Mouse (Mus musculus) urinary bladder, postnatal 4 days (tissue): ENCODE measurements around the gene Tgfb2.
A peak's percentile ranks its signal among the peaks of the same experiment; 100 is the strongest.

ENCODE experiments used
- DNase-seq, 2 experiments: peaks; one replicate each; pipeline ENCODE4 v3.0.0; 2021 to 2022; ENCODE audit warnings: low spot score in 2 of 2

The Tgfb2 gene

DNA sequence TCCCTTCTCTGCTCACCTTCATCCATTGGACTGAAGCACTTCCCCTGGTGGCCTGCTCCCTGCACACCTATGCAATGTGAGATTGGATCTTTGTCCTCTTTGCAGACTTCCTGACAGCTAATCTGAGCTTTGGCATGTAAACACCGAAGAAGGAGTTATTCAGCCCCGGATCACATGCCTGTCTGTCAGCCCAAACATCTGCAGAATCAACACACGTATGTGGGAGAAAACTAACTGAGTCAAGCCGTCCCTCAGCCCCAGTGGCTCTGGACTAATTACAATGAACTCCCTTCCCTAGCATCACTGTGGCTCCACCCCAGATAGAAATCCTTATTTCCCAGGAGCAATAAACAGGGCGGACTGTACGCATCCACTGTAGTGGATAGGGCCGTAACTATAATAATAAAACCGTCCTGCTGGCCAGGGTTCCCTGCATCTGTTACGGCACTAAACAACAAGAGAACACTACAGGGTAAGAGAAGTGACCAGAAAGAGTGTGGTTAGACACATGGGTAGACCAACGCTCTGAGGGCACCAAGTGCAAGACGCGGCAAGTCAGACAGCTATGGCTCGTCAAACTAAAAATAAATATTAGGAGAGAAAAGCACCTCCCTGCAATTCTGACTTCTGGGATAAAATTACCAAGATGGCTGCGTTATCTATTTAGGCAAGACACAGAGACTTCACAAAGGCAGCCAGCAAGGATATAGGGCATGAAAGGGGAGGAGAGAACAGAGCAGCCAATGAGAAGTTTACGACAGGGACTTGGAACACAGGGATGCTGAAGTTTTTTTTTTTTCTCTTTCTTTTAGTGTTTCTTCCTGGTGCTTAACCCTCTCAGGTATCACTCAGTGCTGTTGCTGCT is 3.2 kb downstream of the Tgfb2 start:
- no peak for DNase-seq

DNA sequence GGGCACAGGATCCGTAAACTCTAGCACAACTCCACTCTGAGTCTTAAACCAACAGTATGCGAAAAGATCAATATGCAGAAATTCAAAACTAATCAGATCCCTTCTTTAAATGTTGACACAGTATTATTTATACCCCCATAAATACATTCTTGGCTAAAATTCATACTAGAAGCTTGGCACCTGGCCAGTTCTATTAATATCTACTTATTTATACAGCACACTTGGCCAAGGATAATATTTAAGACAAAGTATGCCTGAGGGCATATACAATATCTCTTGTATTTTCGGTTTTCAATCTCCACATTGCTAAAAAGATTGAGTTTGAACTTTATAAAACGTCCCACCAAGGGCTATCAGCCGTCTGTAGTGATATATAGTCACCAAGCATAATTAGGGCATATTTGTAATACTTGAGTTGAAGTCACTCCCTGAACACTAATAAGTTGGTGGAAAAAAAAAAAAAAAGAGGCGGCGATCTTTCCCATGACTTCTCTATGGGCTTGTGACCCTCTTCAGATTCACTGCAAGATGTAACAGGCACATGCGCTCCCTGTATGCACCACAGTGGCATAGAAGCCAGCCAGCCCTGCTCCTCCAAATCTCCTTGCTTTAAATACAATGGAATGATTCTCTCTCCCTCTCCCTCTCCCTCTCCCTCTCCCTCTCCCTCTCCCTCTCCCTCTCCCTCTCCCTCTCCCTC is 4.4 kb downstream of the Tgfb2 start:
- DNase-seq = no peak

DNA sequence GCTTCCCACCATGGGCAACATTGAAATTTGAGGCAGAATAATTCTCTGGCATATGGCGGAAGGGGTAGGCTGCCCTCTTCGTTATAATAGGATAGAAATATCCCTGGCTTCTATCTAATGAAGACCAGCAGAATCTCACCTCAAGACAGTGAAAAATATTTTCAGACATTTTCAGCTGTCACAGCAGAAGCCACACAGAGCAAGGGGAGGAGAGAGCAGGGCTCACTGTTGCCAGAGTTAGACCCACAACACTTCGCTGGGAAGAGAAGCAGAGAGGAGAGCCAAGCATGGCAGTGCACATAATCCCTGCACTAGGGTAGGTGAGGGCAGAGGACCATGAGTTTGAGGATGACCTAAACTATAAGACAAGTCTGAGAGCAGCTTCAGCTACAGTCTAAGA is 5.3 kb downstream of the Tgfb2 start:
- DNase-seq = no peak

DNA sequence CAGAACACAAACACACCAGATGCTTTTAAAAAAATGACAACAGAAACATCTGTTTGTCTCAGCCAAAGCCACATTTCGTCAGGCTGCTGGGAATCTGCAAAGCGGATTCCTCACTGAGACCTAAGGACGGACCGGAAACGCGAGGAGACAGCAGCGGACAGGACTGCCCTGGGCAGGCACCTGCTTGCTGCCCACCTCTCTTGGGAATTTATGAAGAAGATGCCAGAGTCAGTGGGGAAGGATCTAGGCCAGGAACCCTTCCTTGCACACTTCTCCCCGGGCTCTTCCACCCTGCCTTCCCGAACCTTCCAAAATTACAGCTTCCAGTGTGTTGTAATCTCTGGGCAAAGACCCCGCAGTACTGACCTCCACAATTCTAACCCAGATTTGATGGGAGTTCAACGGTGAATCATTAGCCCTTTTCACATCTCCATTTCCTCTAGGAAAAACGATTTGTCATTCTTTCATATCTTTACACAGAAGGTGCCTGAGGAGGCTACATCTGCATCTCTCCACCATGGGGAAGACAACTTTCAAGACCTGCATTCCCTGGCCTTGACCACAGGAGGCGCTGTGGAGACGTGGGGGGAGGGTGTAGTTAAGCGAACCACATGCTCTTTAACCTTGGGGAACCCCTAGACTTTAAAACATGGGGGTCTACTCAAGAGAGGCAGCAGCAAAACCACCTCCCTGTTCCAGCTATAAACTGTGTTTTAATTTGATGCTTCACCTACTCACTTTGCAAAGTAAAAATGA is 7.0 kb downstream of the Tgfb2 start:
- no peak for DNase-seq

- no peak for DNase-seq
Observed at GRCm38 (mm10) chr1:186696231-186696630, 9.6 kb downstream of the Tgfb2 start.

- DNase-seq = peak in 1 of 2 experiments; percentile 51
Observed at GRCm38 (mm10) chr1:186695361-186695760, 10.4 kb downstream of the Tgfb2 start.

DNA sequence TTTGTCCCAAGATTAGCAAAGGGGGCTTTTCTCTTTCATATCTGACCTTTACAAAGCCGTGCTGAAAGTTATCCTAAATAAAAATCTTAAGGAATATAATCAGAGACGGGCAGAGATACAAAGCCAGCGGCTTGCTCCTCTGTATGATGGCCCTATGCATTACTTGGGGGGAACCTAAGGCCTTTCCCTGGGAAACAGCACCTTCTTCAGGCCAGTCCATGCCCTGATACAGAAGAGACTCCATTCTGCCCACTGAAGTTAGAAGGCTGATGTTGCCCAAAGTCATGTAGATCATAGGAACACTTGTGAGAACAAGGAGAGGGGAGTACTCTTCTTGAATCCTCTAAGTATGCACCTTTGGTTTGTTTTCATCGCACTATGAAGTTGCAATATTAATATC is 13.4 kb downstream of the Tgfb2 start:
- DNase-seq = no peak

- DNase-seq = no peak
Observed at GRCm38 (mm10) chr1:186691708-186692107, 14.1 kb downstream of the Tgfb2 start.

DNA sequence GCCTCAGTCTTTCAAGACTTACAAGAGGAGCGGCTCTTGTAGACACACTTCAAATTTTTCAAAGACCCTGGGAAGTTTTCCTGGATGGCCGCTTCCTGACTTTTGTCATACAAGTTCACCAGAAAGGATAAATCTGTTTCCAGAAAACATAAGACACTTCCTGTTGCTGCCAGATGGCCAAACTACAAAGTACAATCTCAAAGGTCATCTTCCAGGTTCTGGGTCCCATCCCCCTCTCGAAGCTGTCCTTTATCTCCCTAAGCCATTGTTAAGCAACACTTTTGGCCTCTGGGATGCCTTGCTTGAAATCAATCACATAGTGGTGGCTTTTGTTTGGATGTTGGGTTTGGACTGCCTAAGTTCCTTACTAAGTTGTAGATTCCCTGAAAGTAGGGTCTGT is 21.7 kb downstream of the Tgfb2 start:
- DNase-seq = no peak

- no peak for DNase-seq
Observed at GRCm38 (mm10) chr1:186682606-186683005, 23.2 kb downstream of the Tgfb2 start.

DNA sequence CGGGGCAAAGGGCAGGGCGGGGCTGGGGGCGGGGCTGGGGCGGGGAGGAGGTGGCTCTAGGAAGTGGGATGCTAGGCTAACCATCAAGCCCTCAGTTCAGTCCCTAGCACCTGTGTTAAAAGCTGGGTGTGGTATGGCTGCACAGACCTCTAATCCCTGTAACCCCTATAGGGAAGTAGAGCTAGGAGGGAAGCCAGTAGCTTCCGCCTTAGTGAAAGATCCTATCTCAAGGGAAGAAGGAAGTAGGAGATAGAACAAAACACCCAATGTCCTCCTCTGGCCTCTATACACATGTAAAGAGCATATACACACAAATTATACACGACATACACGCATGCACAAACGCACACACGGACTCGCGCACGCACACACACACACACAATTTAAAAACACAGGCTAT is 28.2 kb downstream of the Tgfb2 start:
- DNase-seq = no peak

DNA sequence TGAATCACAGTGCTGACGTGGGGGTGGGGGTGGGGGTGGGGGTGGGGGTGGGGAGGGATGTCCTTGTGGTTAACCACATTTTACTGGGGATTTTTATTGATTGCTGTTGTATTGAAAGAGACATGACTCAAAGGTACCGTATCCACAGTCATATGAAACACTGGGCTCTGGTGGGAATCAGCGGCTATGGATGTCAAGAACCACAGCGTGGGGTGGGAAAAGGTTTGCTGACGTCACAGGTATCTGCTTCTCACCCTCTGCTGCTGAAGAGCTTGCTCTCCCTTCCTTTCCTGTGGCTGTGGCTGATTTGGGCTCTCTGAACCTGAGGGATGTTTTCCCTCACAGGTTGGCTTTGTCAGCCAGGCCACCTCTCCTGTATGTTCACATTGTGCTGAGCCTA is 29.6 kb downstream of the Tgfb2 start:
- DNase-seq = no peak

- DNase-seq = no peak
Observed at GRCm38 (mm10) chr1:186675263-186675662, 30.5 kb downstream of the Tgfb2 start.

DNA sequence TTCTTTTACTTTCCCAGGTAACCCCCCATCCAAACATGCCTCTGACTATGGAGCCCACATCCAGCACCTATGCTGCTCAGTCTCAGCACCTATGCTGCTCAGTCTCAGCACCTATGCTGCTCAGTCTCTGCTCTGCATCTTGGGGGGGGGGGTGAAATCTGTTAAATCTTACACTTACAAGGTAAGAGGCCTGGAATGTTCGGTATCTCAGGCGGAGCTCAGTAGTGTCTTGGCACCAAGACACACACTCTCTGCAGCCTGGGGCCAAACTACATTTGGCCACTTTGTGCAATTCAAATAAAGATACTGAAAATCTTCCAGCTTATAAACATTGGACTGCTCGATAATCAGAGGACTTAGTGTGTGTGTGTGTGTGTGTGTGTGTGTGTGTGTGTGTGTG is 31.2 kb downstream of the Tgfb2 start:
- DNase-seq = no peak

DNA sequence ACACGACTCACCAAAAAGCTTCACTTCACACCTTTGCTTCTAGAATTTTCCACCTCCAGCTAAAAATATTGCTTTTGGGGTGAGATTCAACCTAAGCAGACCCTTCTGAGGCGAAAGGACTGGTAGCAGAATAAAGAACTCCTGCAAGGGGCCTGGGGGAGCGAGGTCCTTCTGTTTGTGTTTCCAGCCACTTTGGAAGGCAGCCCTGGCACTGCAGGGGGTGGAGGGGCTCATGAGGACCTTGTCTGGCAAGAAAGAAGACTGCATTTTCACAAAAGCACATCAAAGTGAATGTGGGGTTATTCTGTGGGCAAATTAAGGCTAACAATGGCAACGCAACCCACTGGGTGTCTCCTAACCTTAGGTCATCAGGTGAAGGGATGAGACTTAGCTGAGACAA is 32.6 kb downstream of the Tgfb2 start:
- DNase-seq = no peak

- DNase-seq = no peak
Observed at GRCm38 (mm10) chr1:186663412-186663811, 42.4 kb downstream of the Tgfb2 start.

DNA sequence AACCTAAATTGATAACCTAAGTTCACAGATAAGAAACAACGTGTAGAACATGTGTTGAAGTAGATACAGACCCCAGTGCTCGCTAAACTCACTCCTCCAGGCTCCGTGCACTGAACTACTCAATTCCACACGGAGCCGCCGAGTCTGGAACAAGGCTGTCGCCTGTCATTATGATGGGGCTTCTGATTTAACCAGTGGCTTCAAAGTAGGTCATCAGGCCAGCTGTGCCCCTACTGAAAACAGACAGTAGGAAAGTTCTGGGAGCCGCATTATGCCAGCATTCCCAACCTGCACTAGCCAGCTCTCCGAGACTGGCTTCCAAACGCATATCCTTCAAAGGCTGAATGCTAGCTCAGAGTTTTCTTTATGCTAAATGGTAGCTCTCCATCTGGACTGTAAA is 42.8 kb downstream of the Tgfb2 start:
- no peak for DNase-seq

GRCm38 (mm10) chr1:186661206-186661921 is 44.4 kb downstream of the Tgfb2 start:
- DNase-seq = no peak

DNA sequence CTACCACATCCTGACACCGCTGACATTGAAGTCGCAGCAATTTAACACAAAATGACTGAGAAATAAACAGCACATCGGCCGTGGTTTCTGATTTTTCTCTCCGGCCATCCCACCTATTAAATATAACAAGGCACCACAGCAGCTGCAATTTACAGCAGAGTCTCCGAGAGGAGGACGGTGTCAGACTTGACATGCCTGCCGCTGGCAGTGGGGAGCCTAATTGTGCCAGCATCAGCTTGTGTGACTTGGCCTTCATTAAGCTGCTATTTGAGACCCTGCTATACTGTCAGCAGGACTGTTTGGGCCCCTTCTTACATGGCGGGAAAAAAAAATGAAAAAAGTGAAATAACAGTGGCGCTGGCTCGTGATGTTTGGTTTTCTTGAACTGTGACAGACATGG is 47.0 kb downstream of the Tgfb2 start:
- no peak for DNase-seq

DNA sequence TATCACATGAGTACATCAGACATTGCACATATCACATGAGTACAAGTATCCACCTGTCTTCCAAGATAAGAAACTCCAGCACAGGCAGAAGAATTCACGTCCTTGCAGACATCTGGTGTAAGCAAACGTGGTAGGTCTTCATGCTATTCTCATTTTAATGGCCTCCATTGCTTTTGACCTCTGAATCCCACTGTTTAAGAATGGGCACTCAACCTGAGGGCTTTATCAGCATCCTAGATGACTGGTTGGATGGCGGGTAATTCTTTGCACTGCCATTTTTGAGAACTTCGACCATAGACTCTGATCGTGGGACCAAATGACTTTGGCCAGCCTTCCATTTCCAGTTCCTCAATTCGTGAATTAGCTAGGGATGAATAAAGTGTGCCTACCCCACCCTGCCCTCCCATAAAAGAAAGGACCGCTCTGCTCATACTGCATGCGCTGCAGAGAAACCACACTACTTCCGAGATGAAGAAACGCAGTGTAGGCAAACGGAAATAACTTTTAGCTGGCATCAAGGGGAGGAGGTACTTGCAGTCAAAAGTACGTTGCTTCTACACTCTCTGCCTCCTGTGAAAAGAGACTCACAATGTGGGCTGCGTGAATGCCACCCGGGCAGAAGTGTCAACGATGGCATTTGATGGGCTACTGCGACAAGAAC is 48.1 kb downstream of the Tgfb2 start:
- no peak for DNase-seq

- no peak for DNase-seq
Observed at GRCm38 (mm10) chr1:186656732-186657329, 49.0 kb downstream of the Tgfb2 start.
